Mouse (Mus musculus) intestine, embryonic 14.5 days (tissue): ENCODE measurements around the gene Spem1. TPM values are rescaled to one million over a fixed set of nuclear protein-coding genes. Genes with fewer than 3 reads are reported as not detected.
"Not testable (repeated sequence)": the region's sequence is repeated elsewhere in the genome, so short reads cannot be mapped to it uniquely, and the experiment has no call there.

ENCODE experiments used
- ATAC-seq: fragments of 200-750 bp; cut with Nextera tagmentation; replicated peaks from 2 replicates; pipeline ENCODE4 v1.8.0; 2017; ENCODE audit warnings: low read depth, moderate number of reproducible peaks, moderate TSS enrichment, moderate library complexity; ENCODE audit not compliant: low FRiP score, low TSS enrichment
- DNase-seq: peaks from one replicate; pipeline ENCODE4 v3.0.0-alpha.2; 2018; ENCODE audit warnings: low spot score
- H3K27ac ChIP-seq: fragments of 300-500 bp; sonication (generic); 2 replicates; pipeline ENCODE4 v1.5.1; 2014; ENCODE audit warnings: low read depth, mild to moderate bottlenecking, control low read depth
- H3K27me3 ChIP-seq: fragments of 300-500 bp; sonication (generic); replicated peaks from 2 replicates; pipeline ENCODE4 v1.6.1; 2014; ENCODE audit warnings: low read length, control low read depth; ENCODE audit not compliant: control insufficient read depth, insufficient read depth
- H3K36me3 ChIP-seq: fragments of 300-500 bp; sonication (generic); 2 replicates; pipeline ENCODE4 v1.6.1; 2014; ENCODE audit warnings: low read length, control low read depth; ENCODE audit not compliant: control insufficient read depth, insufficient read depth
- H3K4me1 ChIP-seq: fragments of 300-500 bp; sonication (generic); replicated peaks from 2 replicates; pipeline ENCODE4 v1.6.1; 2014; ENCODE audit warnings: low read length, control low read depth, mixed read lengths; ENCODE audit not compliant: control insufficient read depth, insufficient read depth
- H3K4me2 ChIP-seq: fragments of 300-500 bp; sonication (generic); 2 replicates; pipeline ENCODE4 v1.6.1; 2014; ENCODE audit warnings: low read length
- H3K4me3 ChIP-seq: fragments of 300-500 bp; sonication (generic); 2 replicates; pipeline ENCODE4 v1.5.1; 2014; ENCODE audit warnings: low read depth, low read length, control low read depth, mixed read lengths
- H3K9ac ChIP-seq: fragments of 300-500 bp; sonication (generic); 2 replicates; pipeline ENCODE4 v1.6.1; 2014; ENCODE audit warnings: mild to moderate bottlenecking, low read length
- H3K9me3 ChIP-seq: fragments of 300-500 bp; sonication (generic); 2 replicates; pipeline ENCODE4 v1.6.1; 2016; ENCODE audit warnings: low read length, control low read depth; ENCODE audit not compliant: control insufficient read depth
- WGBS: fragments of 180-500 bp; shearing (Covaris S2); extraction: QIAGEN DNeasy Blood & Tissue Kit; methylation state at CpG from one replicate; pipeline ENCODE4 v1.1.7; 2014; 5-methylcytosine and 5-hydroxymethylcytosine counted together
- polyA plus RNA-seq: library from polyadenylated mRNA; unstranded; fragments of >200 nt; fragmentation: Nextera tagmentation; extraction: Ambion mirVana; gene quantifications from 2 replicates; pipeline ENCODE4 v1.2.1, GENCODE M21; 2014

Gene Spem1
- polyA plus RNA-seq: 0.17 TPM in 1 of 2 replicates, not detected in the other

DNA sequence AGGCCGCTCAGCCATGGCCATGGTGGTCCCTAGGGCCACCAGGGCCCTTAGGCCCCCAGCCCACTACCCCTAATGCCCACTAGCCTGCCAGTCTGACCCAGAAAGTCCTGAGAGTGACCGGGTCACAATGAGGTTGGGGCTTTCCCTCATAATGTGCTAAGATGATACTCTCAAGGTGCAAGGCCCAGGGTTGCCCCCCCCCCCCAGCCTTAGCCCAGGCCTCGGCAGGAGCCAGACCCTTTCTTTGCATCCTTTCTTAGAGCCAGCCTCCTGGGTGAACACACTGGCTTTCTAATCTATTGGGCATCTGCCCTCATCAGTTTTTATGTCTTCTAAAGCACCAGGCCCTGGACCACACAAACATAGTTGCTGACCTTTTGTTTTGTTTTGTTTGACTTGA lies at the start of gene Spem1:
Gene Spem1 (minus strand): TSS at position 101 of the 400 bp plus-strand sequence.
- Histone ChIP-seq H3K27me3 (no peaks in the 10 kb centered on the region), H3K9me3 (no peaks in the 10 kb centered on the region), H3K4me3 (no peak within 1 kb of the TSS), H3K9ac (no peak within 1 kb of the TSS), H3K4me2 (no peak within 1 kb of the TSS), H3K36me3 (peaks cover 32% of the 10 kb centered on the region), H3K4me1 (no peaks in the 10 kb centered on the region), H3K27ac (no peak within 1 kb of the TSS)
- WGBS: 80% methylated on average over 3 of the region's 3 CpGs
- no peak for ATAC-seq
- DNase-seq: no peak

DNA sequence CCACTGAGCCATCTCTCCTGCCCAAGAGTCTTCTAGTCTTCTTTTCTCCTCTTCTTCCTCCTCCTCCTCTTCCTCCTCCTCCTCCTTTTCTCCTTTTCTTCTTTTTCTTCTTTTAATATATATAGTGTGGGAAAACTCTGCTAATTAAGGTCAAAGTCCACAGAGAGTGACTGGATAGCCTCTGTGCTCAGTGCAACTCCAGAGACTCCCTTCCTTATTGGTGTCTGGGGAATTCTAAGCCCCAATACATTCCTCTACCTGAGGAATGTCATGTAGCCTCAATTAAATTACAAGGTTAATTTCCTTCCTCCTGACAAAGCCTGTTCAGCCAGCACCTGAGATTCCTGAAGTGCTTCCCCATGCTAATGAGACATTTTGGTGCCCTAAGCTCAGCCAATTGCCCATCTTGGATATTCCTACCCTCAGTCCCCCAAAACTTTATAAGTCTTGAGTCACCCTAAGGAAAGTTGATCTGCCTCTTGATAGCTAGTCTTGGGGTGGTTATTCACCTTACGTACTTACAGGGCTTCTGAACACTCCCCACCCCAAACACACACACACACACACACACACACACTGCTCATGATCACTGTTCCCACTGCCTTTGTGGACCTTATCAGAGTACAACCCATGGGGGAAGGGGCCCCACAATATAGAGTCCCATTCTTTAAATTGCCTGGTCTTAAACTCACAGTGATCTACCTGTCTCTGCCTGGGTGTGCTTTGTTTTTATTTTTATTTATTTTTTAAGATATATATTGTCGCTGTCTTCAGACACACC lies 48.5 kb upstream of the Spem1 start:
- Histone ChIP-seq H3K4me2 (no peak overlapping the region), H3K36me3 (no peaks in the 10 kb centered on the region), H3K27me3 (no peaks in the 10 kb centered on the region), H3K9ac (no peak overlapping the region), H3K9me3 (no peaks in the 10 kb centered on the region), H3K4me1 (no peaks in the 10 kb centered on the region), H3K27ac (no peak overlapping the region), H3K4me3 (no peak overlapping the region)
- ATAC-seq: no peak
- DNase-seq: no peak
- WGBS: 92% methylated on average over 2 of the region's 2 CpGs

DNA sequence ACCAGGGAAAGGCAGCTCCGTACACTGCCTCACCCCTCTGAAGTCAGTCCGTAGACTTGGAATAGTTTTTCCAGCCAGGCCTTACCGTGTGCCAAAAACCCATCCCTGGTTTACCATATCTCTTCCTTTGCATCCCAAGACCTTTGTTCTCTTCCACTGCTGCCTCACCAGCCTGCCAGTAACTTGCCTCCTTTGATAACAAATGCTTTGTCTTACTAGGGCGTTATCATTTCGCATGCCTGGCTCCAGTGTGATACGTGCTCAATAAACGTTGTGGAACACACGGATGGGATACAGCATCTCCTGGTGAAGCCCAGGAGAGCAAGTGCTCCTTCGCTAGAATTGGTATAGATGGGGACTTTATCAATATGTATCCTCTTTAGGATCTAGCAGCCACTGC lies 45.4 kb upstream of the Spem1 start:
- 59% methylated on average over 9 of the region's 9 CpGs for WGBS
- Histone ChIP-seq H3K4me2 (no peak overlapping the region), H3K9me3 (no peaks in the 10 kb centered on the region), H3K4me1 (no peaks in the 10 kb centered on the region), H3K4me3 (no peak overlapping the region), H3K27me3 (no peaks in the 10 kb centered on the region), H3K27ac (no peak overlapping the region), H3K36me3 (no peaks in the 10 kb centered on the region), H3K9ac (no peak overlapping the region)
- DNase-seq (no peak), ATAC-seq (no peak)

DNA sequence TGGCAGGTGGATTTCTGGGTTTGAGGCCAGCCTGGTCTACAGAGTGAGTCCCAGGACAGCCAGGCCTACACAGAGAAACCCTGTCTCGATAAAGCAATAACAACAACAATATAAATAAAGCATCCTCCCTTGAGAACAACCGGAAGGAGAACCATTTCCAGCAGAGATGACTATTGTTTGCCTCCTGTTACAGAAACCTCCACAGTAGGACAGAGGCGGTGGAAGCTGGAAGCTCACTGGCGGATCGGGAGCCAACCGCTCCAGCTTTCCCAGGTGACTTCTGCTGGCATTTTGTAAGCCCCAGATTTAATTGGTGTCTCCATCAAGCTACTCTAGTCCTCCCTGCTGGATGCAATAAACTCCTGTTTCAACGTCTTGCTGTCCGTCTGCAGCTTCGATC lies 43.6 kb upstream of the Spem1 start:
- WGBS: 84% methylated on average over 9 of the region's 9 CpGs
- no peak overlapping the region for H3K4me2 ChIP-seq
- DNase-seq (no peak), ATAC-seq (no peak)
- no peak overlapping the region for H3K27ac ChIP-seq
- no peaks in the 10 kb centered on the region for H3K9me3 ChIP-seq
- no peak overlapping the region for H3K9ac ChIP-seq
- H3K4me3 ChIP-seq: no peak overlapping the region
- no peaks in the 10 kb centered on the region for H3K27me3 ChIP-seq
- H3K36me3 ChIP-seq: no peaks in the 10 kb centered on the region
- H3K4me1 ChIP-seq: no peaks in the 10 kb centered on the region

DNA sequence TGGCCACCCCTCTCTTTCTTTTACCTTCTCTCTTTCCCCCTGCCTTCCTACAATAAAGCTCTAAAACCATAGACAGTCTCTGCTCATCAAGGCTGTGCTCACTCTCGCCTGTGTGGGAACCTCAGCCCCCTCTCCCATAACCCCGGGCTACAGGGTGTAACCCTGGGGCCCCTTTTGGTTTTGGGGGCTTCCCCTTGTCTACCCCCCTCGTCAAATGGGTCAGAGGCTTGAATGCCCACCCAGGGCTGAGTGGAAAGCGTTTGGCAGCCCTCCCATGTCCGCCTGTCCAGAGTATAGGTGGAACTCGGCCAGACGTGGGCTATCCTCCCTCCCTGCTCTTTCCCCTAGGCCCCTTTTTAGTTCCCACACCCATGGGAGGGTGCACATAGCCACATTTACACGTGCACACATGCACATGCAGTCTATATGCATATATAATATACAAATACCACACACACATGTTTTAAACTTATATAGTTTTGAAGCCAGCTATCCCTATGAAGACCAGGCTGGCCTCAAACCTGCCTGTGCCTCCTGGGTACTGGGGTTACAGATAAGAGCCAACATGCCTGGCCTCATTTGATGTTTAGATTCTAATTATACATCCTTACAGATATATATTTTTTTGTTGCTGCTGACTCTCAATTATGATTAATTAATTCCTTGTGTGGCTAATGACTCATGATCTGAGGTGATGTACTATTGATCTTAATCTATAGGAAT lies 42.3 kb upstream of the Spem1 start:
- Histone ChIP-seq H3K27ac (no peak overlapping the region), H3K27me3 (no peaks in the 10 kb centered on the region; the same call in 1 of the 2 replicates), H3K9me3 (no peaks in the 10 kb centered on the region), H3K4me1 (no peaks in the 10 kb centered on the region), H3K4me3 (no peak overlapping the region), H3K36me3 (no peaks in the 10 kb centered on the region), H3K9ac (no peak overlapping the region), H3K4me2 (no peak overlapping the region)
- ATAC-seq (no peak), DNase-seq (no peak)
- WGBS: 60% methylated on average over 8 of the region's 8 CpGs

DNA sequence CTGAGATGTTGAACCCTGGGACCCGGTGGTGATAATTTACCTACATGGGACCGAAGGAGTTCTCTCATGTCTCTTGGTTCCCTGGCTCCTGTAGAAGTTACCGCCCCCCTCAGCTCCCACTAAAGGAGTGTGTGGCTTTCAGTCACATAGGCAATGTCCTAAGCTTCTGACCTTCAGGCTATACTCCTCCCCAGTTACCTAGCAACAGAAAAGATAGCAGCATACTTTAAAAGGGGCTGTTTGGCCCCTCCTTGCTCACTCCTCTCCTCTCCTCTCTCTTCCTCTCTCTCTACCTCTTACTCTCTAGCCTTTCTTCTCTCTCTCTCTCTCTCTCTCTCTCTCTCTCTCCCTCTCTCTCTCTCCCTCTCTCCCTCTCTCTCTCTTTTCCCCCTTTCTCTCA lies 41.7 kb upstream of the Spem1 start:
- H3K36me3 ChIP-seq, H3K9me3 ChIP-seq, DNase-seq, H3K27ac ChIP-seq, H3K9ac ChIP-seq, H3K4me1 ChIP-seq, ATAC-seq, H3K4me3 ChIP-seq, H3K27me3 ChIP-seq, H3K4me2 ChIP-seq: not testable (repeated sequence)
- 73% methylated on average over 3 of the region's 3 CpGs for WGBS

DNA sequence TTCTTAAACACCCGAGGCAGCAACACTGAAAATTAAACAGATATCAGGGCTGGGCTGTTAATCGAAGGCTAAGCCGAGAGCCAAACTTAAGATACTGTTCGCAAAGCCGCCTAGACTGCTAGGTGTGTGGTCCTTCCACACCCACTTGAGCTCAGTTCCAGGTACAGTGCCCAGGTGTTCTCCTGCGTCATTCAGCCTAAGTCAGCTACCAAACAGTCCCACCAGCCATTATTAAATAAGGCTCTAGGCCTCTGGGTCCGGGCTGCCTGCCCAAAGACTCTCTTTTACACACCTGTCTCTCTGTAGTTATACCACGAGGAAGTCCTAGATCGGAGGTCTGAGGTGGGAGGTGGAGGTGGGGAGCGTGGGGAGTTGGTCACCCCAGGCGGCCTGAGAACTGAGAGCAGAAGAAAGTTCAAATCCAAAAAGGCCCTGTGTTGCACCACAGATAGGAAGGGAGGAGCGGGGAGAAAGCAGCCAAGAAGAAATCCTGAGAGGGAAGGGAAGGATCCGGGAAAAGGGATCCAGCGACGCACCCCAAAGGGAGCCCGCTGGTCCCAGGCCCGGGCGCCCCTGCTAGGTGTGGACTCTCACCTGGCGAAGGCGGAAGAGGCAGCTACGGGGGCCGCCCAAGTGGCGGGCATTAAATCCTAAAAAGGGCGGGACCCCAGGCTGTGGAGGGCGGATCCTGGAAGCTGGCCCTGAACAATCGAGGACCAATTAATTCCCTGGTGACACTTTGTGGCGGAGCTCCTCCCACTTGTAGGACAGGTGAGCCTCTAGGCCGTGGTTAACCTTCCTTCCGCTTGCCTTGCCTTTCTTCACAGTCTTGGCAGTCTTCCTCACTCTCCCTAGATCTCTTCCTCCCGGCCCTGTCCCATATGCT lies 36.4 kb upstream of the Spem1 start, which contains the start of gene Tnk1:
Gene Tnk1 (minus strand): TSS at position 618 of the 886 bp plus-strand sequence.
- no peaks in the 10 kb centered on the region for H3K36me3 ChIP-seq
- H3K9me3 ChIP-seq: no peaks in the 10 kb centered on the region
- H3K27me3 ChIP-seq: peaks cover 13% of the 10 kb centered on the region
- DNase-seq: peak; percentile 75
- 14% methylated on average over 30 of the region's 30 CpGs for WGBS
- H3K4me3 ChIP-seq: peak within 1 kb of the TSS; percentile 20
- peak within 1 kb of the TSS; percentile 27 for H3K9ac ChIP-seq
- H3K4me2 ChIP-seq: peak within 1 kb of the TSS; percentile 43
- peak within 1 kb of the TSS; percentile 9; the same call in 1 of the 2 replicates for H3K27ac ChIP-seq
- H3K4me1 ChIP-seq: no peaks in the 10 kb centered on the region
- peak; percentile 76 for ATAC-seq

DNA sequence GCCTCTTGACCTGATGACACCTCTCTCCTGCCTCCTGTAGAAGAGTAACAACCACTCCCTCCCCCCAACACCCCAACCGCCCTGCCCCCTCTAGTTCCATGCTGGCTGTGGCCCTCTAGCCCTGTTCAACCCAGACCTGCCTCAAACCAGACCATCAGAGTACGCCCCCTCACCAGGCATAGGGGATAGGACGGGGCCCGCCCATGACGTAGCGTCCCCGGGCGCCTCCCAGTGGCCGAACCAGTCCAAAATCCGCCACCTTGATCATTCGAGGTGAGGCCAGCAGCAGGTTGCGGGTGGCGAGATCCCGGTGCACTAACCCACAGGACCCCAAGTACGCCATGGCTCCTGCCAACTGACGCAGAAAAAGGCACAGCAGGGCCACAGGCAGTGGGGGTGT lies 33.4 kb upstream of the Spem1 start:
- DNase-seq: no peak
- peaks cover 24% of the 10 kb centered on the region for H3K36me3 ChIP-seq
- H3K27ac ChIP-seq: no peak overlapping the region
- no peak overlapping the region for H3K4me2 ChIP-seq
- peaks cover 13% of the 10 kb centered on the region for H3K27me3 ChIP-seq
- no peak overlapping the region for H3K9ac ChIP-seq
- WGBS: 29% methylated on average over 16 of the region's 16 CpGs
- H3K4me3 ChIP-seq: no peak overlapping the region
- ATAC-seq: no peak; the same call in 1 of the 2 replicates
- no peaks in the 10 kb centered on the region for H3K9me3 ChIP-seq
- H3K4me1 ChIP-seq: no peaks in the 10 kb centered on the region
